Mouse (Mus musculus) pancreas, adult 10 weeks (tissue): Measurements from ENCODE around the gene Npas1. TPM values are rescaled to one million over a fixed set of nuclear protein-coding genes. Genes with fewer than 3 reads are reported as not detected.

Source experiments
- polyA plus RNA-seq: library from polyadenylated mRNA; stranded (reverse); fragments of 350-450 nt; fragmentation: Illumina TruSeq; extraction: RNeasy Lipid Tissue Mini Kit (QIAGEN cat#74804); gene quantifications from one replicate; pipeline ENCODE4 v1.2.3, GENCODE M21; 2015; ENCODE audit warnings: low read depth, low replicate concordance; ENCODE audit not compliant: insufficient read depth

Gene Npas1
- not detected for polyA plus RNA-seq

DNA sequence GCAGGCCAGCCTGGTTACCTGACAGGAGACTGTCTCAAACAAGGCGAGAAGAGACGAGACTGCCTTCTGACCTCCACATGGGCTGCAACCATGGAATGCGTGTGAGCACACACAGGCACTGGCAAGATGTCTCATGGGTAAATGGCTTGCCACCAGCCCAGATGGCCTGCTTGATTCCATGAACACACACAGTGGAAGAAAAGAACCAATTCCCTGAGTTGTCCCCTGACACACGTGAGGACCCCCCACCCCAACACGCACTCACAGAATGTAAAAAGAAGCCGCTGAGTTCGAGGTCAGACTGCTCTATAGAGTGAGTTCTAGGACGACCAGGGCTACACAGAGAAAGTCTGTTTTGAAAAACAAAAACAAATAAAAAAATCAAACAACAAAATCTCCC lies at the start of gene Npas1:
Npas1 (minus strand) TSS at position 101 of the 400 bp plus-strand sequence.

GRCm38 (mm10) chr7:16452587-16453073 lies 24.9 kb downstream of the Npas1 start, which contains the start of gene Tmem160:
Gene Tmem160 (plus strand): TSS chr7:16452779.

Other genes with a start within 250 kb of the Npas1 start
- 0.31 TPM for gene C5ar2, start 233.6 kb downstream of the Npas1 start, polyA plus RNA-seq
- 2.8 TPM for gene C5ar1, start 218.2 kb downstream of the Npas1 start, polyA plus RNA-seq
- gene Inafm1, start 204.1 kb downstream of the Npas1 start, polyA plus RNA-seq = 6.4 TPM
- 24.6 TPM for gene Ccdc9, start 190.9 kb downstream of the Npas1 start, polyA plus RNA-seq
- gene Bbc3, start 169.3 kb downstream of the Npas1 start, polyA plus RNA-seq = 7.1 TPM
- 10.5 TPM for gene Sae1, start 89.9 kb downstream of the Npas1 start, polyA plus RNA-seq
- gene Zc3h4, start 76.8 kb downstream of the Npas1 start, polyA plus RNA-seq = 10.2 TPM
- gene Tmem160, start 24.9 kb downstream of the Npas1 start, polyA plus RNA-seq = 25.5 TPM
- gene Arhgap35, start 137.3 kb upstream of the Npas1 start, polyA plus RNA-seq = 4.2 TPM
- not detected for gene Ceacam15, start 198.0 kb upstream of the Npas1 start, polyA plus RNA-seq
- not detected for gene Ceacam9, start 244.2 kb upstream of the Npas1 start, polyA plus RNA-seq